Mouse (Mus musculus): ENCODE data around the gene Utp14a. TPM values are rescaled to one million over a fixed set of nuclear protein-coding genes. Genes with fewer than 3 reads are reported as not detected.

The Utp14a gene
- polyA plus RNA-seq, 1 experiment: 6.7 TPM

DNA sequence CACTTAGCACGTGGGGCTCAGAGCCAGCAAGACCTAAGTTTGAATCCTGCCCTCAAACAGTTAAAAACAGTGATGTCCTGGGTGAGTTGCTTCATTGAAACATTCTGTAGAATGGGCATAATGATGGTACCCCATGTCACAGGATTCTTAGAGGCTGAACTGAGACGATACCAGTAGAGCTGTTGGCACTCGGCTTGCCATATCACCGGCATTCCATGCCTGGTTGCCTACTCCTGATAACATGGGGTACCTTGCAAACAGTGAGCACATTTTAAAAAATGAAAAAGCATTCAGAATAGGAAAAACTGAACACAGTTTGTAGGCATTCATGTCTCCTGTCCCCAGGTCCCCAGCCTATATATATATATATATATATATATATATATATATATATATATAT, 31.3 kb downstream of the Utp14a start:
- no peak for TF ChIP-seq GATA1 (IDR thresholded peaks at IDR 0.05; ENCODE audit: low read length)

DNA sequence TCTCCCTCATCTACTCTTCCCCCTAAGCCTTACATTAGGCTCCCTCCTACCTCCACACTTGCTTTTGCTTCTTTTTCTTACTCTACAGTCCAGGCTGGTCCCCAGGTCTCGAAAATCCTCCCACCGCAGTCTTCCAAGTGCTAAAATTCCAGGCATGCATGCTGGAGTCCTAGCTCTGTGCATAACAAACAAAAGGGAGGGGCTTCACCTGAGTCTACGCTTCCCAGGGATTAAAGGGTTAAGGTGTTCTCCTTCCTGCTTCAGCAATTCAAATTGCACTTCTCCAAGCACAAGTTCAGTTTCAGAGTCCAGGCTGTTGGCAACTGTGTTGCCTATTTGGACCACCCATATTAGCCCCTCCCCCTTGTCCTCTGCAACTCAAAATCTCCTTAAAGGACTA, 34.8 kb downstream of the Utp14a start:
- no peak for TF ChIP-seq GATA1 (IDR thresholded peaks at IDR 0.05; ENCODE audit: low read length)

DNA sequence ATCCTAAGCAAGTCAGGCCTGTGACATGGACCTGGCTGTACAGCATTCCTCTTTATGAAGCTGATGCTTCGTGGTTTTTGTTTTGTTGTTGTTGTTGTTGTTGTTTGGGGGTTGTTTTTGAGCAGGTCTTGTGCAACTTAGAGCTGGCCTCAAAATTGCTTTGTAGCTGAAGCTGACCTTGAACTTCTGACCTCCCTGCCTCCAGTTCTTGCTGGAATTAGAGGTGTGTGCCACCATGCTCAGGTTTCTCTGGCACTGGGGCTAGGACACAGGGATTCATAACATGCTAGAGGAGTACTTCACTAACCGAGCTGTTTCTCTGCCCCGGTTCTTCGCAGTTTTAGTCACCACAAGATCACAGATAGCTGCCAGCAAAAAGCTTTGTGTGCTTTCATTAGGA, 48.7 kb downstream of the Utp14a start:
- no peak for TF ChIP-seq GATA1 (IDR thresholded peaks at IDR 0.05; ENCODE audit: low read length)

- no peak for TF ChIP-seq GATA1 (IDR thresholded peaks at IDR 0.05; ENCODE audit: low read length)
Measured at GRCm38 (mm10) chrX:48310706-48311517, 54.2 kb downstream of the Utp14a start.

GRCm38 (mm10) chrX:48311727-48312126, 55.1 kb downstream of the Utp14a start:
- TF ChIP-seq GATA1 (IDR thresholded peaks at IDR 0.05; ENCODE audit: low read length): no peak

DNA sequence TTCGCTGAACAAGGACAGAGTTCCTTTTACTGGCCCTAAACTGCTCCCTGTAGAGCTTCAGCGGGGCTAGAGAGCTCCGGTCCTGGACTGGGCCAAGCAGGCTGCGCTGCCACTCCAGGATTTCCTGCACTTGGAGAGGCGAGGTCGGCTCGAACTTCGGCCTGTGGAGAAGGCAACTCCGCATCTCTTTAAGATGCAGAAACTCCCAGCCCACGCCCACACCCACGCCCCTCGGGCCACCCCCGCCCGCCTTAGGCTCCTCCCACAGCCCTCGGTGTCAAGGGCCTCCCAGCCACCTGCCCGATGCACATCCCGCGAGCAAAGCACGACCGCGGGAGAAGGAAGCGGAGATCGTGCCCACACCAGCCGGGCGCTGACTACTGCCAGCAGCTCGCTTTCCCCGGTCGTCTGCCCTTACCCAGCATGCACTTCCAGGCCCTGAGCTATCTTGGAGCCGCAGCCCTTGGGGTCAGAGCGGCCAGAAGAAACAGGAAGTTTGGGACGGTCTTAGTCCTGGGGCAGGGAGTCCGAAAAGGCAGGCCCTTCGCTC, 57.9 kb downstream of the Utp14a start:
- TF ChIP-seq GATA1 (IDR thresholded peaks at IDR 0.05; ENCODE audit: low read length): no peak

DNA sequence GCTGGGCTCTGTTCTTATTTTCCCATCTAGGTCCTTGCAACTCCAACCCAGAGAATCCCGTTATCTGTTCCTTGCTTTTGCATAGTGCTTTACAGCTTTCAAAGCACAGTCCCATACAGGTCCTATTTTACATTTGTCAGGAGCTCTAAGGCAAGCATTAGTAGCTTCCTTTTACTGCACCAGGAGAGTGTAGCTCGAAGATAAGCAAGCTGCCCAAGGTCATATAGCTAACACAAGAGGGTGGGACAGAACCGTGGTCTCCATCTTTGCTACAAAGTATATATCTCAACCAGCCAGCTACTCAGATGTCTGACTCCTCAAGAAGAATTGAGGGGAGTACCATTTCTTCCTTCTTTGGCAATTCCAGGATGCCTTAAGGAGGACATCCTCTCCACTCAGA, 60.8 kb downstream of the Utp14a start:
- no peak for TF ChIP-seq GATA1 (IDR thresholded peaks at IDR 0.05; ENCODE audit: low read length)

- TF ChIP-seq GATA1 (IDR thresholded peaks at IDR 0.05; ENCODE audit: low read length): no peak
Measured at GRCm38 (mm10) chrX:48318194-48318593, 61.5 kb downstream of the Utp14a start.

Other genes starting within 250 kb of the Utp14a start
- gene Apln, start 222.0 kb upstream of the Utp14a start, polyA plus RNA-seq (2012): 0.02 TPM in 1 of 2 replicates, not detected in the other
- 0.19 and 0.48 TPM in 2 replicates for gene Xpnpep2, start 148.1 kb upstream of the Utp14a start, polyA plus RNA-seq (2012)
- 0.58 and 0.84 TPM in 2 replicates for gene Sash3, start 110.4 kb upstream of the Utp14a start, polyA plus RNA-seq (2012)
- gene Zdhhc9, start 48.0 kb upstream of the Utp14a start, polyA plus RNA-seq (2012): 12.0 TPM in 2 replicates
- gene Bcorl1, start 84.5 kb downstream of the Utp14a start, polyA plus RNA-seq (2012): 1.5 and 2.1 TPM in 2 replicates
- gene Elf4, start 206.3 kb downstream of the Utp14a start, polyA plus RNA-seq (2012): 11.6 and 16.7 TPM in 2 replicates